Mouse (Mus musculus) testis, adult 2 months (tissue): ENCODE data around the gene Rnf220.

Experiments
- CTCF ChIP-seq: fragments of 200-500 bp; IDR thresholded peaks from 2 replicates; pipeline ENCODE4 v1.5.1; 2012; ENCODE audit warnings: low read depth, mild to moderate bottlenecking, inconsistent platforms, low read length, moderate library complexity; ENCODE audit not compliant: control insufficient read depth, insufficient read depth, insufficient replicate concordance
- POLR2A ChIP-seq: fragments of 200-500 bp; IDR thresholded peaks from 2 replicates; pipeline ENCODE4 v1.6.1; 2012; ENCODE audit warnings: low read depth, mild to moderate bottlenecking, inconsistent platforms, low read length, moderate library complexity; ENCODE audit not compliant: control insufficient read depth

GRCm38 (mm10) chr4:117389264-117390054 lies 107.4 kb downstream of the Rnf220 start:
- TF ChIP-seq CTCF (no peak), POLR2A (no peak)
